Mouse (Mus musculus): ENCODE data around the gene Ncoa3.

Gene Ncoa3

DNA sequence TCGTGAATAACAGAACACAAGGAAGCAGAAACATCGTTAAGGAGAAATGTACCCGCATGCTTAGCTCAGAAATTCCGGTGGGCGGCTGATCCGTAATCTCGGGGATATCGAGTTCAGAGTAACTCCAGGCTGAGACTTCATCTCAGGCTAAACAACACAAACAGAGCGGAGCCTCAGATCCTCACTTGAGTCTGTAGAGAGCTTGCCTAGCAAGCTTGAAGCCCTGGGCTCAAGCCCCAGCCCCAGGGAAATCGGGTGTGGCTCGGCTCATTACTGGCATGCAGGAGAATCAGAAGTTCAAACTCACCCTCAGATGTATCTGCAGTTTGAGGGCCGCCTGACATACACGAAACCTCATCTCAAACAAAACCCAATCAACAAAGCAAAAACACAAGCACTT, 22.5 kb upstream of the Ncoa3 start:
- CTCF ChIA-PET = interaction anchor here (1.5 kb wide), 1 partner anchor 8 kb away, joined by 4 read pairs; no protein-coding TSS in a partner anchor

DNA sequence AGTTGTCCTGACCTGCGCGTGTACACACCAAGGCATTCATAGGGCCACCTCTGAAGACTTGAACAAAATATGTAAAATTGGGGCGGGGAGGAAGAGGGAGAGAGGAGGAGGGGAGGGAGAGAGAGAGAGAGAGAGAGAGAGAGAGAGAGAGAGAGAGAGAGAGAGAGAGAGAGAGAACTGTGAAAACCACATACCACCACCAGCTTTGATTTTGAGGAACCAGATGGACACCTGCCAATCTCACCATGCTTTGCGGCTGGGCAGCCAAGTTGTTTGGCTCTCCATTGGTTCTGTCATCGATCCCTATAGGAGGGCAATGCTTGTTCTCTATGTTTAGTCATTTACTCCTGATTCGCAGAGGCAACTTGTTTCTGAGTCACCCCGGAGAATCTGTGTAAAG, 21.7 kb upstream of the Ncoa3 start:
- CTCF ChIA-PET = interaction anchor here (1.5 kb wide), 1 partner anchor 9 kb away, joined by 4 read pairs; no protein-coding TSS in a partner anchor

DNA sequence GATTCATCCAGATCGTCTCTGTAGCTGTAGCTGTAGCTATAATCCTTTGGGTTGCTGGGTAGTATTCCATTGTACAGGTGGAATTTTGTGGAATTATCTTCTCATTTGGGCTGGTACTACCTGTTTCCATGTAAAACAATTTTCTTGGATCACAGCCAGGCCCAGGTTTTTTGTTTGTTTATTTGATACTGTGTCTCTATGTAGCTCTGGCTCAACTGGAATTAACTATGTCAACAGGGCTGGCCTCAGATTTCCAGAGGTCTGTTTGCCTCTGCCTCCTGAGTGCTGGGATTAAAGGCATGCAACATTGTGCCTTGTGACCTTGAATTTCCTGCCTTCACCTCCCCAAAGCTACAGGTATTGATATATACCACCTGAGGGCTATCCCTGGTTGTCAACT, 18.1 kb upstream of the Ncoa3 start:
- CTCF ChIA-PET = interaction anchor here (0.6 to 0.8 kb wide), 2 partner anchors 24 to 80 kb away, joined by 3 to 7 read pairs; no protein-coding TSS in a partner anchor

DNA sequence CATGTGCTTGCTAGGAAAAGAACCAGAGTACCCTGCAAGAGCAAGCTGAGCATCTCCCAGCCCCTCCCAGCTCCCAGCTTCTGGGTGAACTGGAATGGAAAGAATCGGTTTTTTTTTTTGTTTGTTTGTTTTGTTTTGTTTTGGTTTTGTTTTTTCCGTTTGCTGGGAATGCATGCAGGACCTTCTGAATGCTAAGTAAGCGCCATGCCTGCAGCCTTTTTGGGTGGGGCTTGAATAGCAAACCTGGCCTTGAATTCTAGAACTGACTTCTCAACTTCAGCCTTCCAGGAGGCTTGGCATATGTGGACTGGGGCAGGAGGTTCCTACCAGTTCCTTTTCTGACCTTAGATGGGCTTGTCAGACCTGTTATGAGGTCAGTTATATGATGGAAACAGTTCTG, 16.2 kb upstream of the Ncoa3 start:
- CTCF ChIA-PET = interaction anchor here (0.5 kb wide), 1 partner anchor 734 kb away, joined by 6 read pairs; no protein-coding TSS in a partner anchor

DNA sequence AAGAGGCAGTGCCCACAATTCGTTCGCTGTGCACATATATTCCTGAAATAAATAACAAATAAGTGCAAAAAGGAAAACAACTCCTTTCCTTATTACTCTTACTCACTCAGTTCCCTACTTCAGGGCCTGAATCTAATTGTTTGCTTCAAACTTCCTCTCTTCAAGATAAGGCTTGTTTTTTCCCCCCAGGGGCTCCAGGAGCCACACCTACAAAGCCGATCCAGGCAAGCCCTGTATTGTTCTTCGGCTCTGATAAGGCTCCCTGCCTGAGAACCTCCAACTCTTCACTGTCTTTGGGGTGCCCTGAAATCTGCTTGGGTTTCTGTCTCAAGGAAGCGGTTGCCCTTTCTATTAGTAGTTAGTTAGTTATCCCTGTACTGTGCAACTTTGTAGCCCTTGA, 15.6 kb upstream of the Ncoa3 start:
- CTCF ChIA-PET = interaction anchor here (0.7 kb wide), 1 partner anchor 53 kb away, joined by 15 read pairs; no protein-coding TSS in a partner anchor

DNA sequence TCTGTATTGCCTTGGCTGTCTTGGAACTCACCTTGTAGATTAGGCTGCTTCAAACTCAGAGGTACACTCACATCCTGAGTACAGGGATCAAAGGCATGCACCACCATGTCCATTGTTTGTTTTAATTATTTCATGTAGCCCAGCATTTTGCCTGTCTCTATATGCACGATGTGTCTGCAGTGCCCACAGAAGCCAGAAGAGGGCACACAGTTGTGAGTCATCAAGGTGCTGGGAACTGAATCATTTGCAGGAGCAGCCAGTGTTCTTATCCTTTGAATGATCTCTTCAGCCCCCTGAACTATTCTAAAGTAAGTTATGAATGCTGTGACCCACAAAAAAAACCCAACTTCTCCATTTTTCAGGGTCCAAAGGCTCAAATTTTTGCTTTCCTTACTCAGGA, 14.3 kb upstream of the Ncoa3 start:
- CTCF ChIA-PET = no interaction called here

DNA sequence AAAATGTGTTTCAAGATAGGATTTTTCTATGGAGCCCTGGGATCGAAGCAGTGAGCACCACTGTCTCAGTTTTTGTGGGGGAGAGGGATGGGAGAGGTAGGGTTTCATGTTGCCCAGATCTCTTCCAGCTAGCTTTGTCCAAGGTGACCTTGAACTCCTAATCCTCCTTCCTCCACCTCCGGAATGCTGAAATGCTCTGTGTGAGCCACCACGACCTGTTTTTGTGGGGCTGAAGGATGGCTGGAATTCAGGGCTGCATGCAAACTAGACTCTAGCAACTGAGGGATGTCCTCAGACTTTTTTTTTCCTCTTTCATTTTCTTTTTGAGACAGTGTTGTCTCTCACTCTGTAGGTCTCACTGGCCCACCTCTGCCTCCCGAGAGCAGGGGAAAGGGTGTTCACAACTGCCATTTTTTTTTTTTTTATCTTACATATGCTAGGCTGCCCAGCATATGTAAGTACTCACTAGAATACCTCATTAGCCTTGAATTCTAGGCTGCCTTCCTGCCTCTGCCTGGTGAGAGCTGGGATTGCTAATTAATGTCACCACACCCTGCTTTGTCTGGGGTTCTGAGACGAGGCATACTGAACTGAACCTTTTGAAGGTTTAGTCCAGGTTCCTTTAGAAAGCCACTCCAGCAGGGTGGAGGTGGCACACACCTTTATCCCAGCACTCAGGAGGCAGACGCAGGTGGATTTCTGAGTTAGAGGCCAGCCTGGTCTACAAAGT, 11.0 kb upstream of the Ncoa3 start:
- CTCF ChIA-PET = interaction anchor here (1.4 kb wide), 1 partner anchor 59 kb away, joined by 3 read pairs; no protein-coding TSS in a partner anchor

DNA sequence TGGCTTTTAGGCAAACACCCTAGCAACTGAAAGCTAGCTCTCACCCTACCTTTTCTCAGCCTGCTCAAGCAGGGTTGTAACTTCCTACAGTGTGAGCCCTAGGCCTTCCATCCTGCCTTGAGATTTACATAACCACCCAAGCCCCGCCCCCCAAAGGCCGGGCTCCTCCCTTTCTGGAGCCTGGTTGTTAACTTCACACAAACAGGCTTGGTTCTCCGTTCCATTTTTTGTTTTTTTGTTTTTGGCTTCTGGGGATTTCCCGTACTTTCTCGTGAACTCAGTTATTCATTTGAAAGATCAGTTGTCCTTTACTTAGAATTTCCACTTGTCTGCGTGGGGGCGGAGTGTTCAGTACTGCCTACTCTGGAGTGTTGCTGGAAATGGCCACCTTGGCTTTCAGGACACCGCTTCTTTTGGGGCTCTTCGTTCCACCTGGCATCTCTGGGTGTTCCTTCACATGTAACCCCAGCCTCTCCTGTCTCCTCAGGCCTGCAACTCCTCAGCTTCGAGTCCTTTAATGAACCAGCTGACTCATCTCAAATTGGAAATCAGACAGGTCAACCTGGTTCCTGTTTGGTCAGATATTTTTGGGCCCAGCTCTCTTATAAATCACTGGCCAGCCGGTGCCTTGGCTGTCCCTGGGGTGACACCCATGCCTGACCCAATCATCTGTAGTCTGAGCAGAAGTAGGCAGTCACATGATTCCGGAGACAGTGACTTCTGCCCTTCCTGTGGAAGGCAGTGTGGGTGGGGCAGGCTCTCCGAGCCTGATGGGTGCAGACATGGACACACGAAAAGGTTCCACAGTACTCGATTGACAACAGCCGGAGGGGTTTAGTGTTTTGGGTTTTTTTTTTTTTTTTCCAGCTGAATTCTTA, 9.7 kb upstream of the Ncoa3 start:
- CTCF ChIA-PET = interaction anchor here (0.7 to 1.1 kb wide), 2 partner anchors 10 to 12 kb away, joined by 3 to 8 read pairs; partner anchors contain the start of gene Ncoa3

DNA sequence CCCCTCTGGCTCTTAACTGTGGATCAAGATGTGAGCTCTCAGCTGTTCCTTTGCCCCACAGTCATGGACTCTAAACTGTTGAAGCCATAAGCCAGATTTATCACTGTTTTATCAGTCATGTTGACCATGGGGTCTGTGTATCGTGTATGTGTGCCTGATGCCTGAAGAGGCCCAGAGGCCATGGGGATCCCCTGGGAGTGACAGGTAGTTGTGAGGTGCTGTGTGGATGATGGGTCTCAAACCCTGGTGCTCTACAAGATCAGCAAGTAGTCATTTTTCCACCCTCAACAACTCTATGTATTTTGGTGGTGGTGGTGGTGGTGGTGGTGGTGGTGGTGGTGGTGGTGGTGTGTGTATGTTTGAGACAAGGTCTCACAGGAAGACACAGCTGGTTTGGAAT, 8.1 kb upstream of the Ncoa3 start:
- CTCF ChIA-PET = interaction anchor here (0.5 to 1.0 kb wide), 3 partner anchors 29 to 361 kb away, joined by 3 to 9 read pairs (median 5); no protein-coding TSS in a partner anchor

DNA sequence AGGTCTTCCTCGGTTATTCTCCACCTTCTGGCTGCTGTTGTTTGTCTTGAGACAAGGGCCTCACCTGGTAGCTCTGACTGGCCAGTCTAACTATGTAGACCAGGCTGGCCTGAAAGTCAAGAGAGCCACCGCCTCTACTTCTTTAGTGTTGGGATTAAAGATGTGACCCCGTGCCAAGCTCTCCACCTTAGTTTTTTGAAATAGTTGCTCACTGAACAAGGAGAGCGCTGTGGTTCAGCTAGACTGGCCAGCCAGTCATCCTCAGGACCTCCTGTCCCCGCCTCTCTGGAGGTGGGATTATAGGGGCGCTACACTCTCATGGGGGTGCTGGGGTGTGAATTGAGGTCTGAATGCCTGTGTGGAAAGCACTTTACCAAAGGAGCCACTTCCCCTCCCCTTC, 7.5 kb upstream of the Ncoa3 start:
- CTCF ChIA-PET = interaction anchor here (0.5 kb wide), 1 partner anchor 64 kb away, joined by 5 read pairs; no protein-coding TSS in a partner anchor

DNA sequence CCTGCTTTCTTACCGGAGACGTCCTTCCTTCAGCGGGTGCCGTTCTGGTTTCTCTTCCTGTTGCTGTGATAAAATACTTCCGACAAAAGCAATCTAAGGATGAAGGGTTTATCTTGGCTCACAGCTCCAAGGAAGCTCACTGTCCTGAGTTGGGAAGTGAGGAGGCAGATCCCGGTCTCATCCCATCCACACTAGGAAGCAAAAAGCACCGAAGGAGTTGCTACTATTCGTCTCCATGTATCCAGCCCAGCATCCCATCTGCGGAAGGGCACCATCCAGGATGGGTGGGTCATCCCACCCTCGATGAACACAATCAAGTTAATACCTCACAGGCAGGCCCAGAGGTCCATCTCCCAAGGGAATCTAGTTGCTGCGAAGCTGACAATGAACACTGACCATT, 6.9 kb upstream of the Ncoa3 start:
- CTCF ChIA-PET = no interaction called here

DNA sequence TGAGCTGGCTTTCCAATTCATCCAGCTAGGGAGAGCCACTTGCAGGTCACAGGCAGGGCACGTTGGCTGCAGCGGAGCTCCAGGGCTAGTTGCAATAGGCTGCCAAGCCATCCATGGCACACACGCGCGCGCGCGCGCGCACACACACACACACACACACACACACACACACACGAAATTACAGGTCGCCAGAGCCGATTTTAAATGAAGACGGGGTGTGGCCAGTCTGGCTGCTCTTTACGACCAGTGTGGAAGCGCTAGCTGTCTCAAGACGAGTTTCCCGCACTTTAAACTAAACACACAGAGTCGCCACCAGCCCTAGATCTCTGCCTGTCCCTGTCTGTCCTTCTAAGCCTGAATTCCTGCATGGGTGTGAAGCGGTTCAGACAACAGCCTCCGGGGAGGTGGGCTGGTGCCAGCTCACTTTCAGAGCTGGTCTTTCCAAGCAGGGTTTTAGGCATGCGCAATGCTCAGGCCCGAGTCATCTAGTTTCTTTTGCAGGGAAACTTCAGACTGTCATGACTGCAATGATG, 5.4 kb upstream of the Ncoa3 start:
- CTCF ChIA-PET = interaction anchor here (0.6 kb wide), 1 partner anchor 1675 kb away, joined by 3 read pairs; no protein-coding TSS in a partner anchor

DNA sequence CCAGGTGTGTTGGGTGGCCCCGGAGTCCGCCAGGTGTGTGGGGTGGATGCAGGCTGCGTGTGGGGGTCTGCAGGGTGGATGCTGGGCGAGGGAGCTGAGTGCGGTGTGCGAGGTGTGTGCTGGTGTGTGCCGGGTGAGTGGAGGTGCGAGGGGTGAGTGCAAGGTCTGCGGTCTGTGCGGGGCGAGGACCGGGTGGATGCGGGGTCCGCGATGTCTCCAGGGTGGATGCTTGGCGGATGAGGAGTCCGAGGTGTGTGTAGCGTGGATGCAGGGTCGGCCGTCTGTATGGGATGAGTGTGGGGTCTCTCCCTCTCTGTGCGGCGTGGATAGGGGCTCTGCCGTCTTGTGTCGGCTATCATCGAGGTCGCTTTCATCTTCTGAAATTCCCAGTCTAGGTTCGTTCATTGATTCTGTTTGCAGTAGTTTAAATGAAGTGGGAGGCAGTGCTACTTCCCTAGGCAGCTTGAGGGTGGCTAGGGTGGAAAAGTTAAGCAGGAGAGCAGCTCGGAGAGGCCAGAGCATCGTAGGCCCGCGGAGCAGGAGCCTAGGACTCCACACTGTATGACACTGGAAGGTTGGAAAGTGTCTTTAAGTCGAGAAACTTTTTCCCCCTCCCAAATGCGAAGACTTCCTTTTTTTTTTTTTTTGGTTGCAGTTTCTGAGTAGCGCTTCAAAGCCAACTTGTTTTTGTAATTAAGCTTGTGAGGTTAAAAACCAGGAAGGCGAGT, 901 bp downstream of the Ncoa3 start:
- CTCF ChIA-PET = interaction anchor here (0.6 to 0.9 kb wide), 5 partner anchors 9 to 98 kb away, joined by 3 to 6 read pairs (median 3); no protein-coding TSS in a partner anchor

DNA sequence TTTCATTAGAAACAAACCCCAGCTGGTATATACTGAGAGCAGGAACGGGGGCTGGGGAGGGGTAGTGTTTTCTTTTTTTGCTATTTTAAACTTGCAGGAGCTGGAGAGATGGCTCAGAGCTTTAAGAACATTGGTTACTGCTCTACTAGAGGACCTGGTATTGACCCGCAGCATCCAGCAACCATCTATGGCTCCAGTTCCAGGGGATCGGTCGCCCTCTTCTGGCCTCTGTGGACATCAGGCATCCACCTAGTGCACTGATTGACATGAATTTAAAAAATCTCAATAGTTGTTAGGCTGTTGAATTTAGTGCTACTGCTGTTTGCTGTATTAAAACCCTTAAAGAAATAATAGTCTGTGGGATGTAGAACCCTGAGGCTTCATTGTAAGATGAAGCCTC, 1.9 kb downstream of the Ncoa3 start:
- CTCF ChIA-PET = interaction anchor here (0.6 to 0.8 kb wide), 5 partner anchors 8 to 99 kb away, joined by 3 to 8 read pairs (median 3); no protein-coding TSS in a partner anchor

DNA sequence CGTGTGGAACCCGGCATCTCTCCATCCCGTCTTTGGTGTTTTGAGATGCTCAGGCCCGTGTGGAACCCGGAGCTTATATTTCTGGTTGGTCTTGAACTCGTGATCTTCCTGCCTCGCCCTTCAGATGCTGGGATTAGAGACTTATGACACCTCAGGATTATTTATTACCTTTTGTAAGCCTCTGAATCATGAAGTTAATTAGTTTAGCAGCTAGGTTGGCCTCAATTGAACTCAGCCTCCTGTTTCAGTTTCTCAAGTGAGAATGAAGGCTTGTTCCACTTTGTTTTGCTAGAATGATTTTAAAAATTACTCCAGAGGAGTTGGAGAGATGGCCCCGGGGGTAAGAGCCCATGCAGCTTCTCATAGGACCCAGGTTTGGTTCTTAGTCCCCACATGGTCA, 3.3 kb downstream of the Ncoa3 start:
- CTCF ChIA-PET = interaction anchor here (0.7 kb wide), 1 partner anchor 74 kb away, joined by 3 read pairs; no protein-coding TSS in a partner anchor

DNA sequence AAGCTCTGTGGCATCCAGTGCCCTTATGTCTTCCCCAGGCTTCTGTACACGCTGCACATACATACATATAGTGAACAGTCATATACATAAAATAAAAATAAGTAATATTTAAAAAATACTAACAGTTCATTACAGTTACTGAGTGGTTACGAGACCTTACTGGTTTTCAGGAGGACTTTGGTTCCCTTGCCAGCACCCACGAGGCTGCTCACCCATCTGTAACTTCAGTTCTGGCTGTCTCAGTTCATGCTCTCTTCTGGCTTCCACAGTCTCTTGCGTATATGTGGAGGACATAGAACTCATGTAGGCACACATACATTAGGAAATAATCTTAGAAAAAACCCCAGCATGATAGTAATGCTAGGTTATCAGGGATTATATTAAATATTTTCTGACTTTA, 3.7 kb downstream of the Ncoa3 start:
- CTCF ChIA-PET = interaction anchor here (0.7 kb wide), 1 partner anchor 12 kb away, joined by 3 read pairs; no protein-coding TSS in a partner anchor

DNA sequence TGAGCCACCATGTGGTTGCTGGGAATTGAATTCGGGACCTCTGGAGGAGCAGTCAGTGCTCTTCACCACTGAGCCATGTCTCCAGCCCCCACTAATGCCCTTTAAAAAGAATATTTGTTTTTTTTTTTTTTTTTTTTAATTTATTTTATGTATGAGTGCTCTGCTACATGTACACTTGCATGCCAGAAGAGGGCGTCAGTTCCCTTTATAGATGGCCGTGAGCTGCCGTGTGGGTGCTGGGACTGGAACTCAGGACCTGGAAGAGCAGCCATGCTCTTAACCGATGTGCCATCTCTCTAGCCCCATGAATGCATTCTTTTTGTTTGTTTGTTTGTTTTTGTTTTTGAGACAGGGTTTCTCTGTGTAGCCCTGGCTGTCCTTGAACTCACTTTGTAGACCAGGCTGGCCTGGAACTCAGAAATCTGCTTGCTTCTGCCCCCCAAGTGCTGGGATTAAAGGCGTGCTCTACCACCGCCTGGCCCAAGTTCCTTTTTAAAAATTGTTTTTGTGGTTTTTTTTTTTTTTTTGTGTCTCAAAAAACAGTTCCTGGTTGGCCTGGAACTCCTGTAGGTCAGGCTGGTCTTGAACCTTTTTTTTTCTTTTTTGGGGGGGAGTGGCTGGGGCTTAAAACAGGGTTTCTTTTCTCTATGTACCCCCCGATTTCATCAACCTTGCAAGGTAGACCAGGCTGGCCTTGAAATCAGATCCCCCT, 5.0 kb downstream of the Ncoa3 start:
- CTCF ChIA-PET = interaction anchor here (0.7 kb wide), 1 partner anchor 44 kb away, joined by 5 read pairs; no protein-coding TSS in a partner anchor

DNA sequence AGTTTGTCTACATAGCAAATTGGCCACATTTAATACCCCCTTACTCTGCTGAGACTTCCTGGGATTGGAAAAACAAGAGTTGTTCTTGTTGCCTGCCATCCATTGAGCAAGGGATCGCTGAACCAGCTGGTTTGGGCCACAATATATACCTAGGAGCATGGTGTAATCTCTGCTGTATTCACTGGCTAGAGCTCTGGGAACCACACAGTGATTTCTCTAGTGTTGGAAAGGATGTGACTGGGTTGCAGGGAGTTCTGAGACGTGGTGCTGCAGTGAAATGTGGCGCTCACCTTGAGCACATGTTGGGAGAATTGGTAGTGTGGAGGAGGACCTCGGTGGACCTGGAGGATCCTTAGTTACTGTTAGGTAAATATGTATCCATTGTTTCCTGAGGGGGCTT, 6.5 kb downstream of the Ncoa3 start:
- CTCF ChIA-PET = interaction anchor here (0.8 kb wide), 1 partner anchor 24 kb away, joined by 7 read pairs; no protein-coding TSS in a partner anchor

DNA sequence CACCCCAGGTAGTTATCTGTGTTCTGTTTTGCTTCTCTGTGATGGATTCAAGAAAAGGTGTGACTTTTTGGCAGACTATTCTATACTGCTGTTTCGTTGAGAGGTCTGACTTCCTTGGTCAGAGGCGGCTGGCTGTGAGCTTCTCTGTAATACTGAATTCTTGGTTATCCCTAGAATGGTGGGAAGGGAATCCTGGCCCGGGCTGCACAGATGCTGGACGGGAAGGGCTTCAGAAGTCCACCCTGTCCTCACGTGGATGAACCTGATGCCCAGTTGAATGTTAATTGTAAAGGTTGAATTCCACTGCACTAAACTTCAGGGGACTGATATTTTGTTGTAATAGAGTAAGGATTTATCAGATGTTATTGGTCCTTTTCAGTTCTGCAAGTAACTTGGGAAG, 7.4 kb downstream of the Ncoa3 start:
- CTCF ChIA-PET = interaction anchor here (0.5 to 0.7 kb wide), 2 partner anchors 181 to 206 kb away, joined by 3 read pairs; no protein-coding TSS in a partner anchor

DNA sequence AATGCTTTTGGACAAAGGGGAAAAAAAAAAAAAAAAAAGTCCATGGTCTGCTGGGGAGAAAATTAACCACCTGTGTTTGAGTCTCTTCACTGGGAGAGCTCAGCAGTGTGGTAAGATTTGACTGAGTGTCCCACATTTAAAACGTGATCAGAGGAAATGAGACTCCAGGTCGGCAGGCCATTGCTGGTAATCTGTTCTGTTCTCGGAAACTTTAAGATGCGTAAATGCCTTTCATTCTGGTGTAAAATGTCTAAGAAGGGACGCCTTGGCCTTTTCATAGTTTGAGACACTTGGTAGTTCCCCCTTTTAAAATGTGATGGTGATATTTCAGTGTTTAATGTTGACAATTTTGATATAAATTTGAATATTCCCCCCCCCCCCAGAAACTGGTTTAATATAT, 7.8 kb downstream of the Ncoa3 start:
- CTCF ChIA-PET = interaction anchor here (0.5 to 1.3 kb wide), 3 partner anchors 30 to 207 kb away, joined by 3 read pairs; no protein-coding TSS in a partner anchor

Data from spleen, embryonic (tissue).